Mouse (Mus musculus): ENCODE measurements around the gene Anks3.

- TF ChIP-seq CTCF (IDR thresholded peaks at IDR 0.05; ENCODE audit: low read depth) (no peak), EP300 (IDR thresholded peaks at IDR 0.05; ENCODE audit: low read depth) (no peak)
Observed at GRCm38 (mm10) chr16:4937351-4938190, 26.4 kb downstream of the Anks3 start.
